Mouse (Mus musculus): Measurements from ENCODE around the gene Sesn2.

DNA sequence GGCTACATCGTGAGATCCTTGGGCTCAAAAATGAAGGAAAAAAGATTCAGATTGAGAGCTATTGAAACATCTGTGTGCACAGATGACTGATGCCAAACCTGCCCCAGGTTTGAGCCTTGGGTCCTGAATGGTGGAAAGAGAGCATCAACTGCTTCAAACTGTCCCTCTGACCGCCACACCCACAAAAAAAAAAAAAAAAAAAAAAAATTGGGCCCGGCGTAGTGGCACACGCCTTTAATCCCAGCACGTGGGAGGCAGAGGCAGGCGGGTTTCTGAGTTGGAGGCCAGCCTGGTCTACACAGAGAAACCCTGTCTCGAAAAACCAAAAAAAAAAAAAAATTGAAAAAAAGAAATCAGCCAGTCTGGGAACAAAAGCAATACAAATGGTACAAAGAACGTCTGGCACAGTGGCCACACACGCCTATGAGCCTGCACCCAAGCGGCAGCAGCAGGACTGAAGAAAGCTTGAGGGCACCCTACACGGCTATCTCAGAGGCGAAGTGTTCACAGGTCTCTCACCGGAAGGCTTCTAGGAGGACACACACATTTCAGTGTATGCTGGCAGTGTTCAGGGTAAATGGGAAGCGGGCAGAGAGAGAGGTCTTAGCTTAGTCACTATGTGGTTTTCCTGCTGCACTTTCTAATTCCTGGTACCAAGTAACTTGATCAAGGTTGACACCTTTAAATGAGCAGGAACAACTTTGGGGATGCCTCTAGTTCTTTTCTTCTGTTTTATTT, 19.9 kb downstream of the Sesn2 start:
- TF ChIP-seq CTCF (IDR thresholded peaks at IDR 0.05; ENCODE audit: low read depth, low read length) (no peak), EP300 (IDR thresholded peaks at IDR 0.05; ENCODE audit: insufficient read depth, low read depth, low read length) (no peak), POLR2A (IDR thresholded peaks at IDR 0.05; ENCODE audit: insufficient read depth, low read length) (no peak)
